Mouse (Mus musculus): Measurements from ENCODE around the gene Etv6. TPM values are rescaled to one million over a fixed set of nuclear protein-coding genes. Genes with fewer than 3 reads are reported as not detected.
A peak's percentile ranks its signal among the peaks of the same experiment; 100 is the strongest.

Etv6 gene
- polyA plus RNA-seq, 1 experiment from 2014 or later, result 14.7 TPM

DNA sequence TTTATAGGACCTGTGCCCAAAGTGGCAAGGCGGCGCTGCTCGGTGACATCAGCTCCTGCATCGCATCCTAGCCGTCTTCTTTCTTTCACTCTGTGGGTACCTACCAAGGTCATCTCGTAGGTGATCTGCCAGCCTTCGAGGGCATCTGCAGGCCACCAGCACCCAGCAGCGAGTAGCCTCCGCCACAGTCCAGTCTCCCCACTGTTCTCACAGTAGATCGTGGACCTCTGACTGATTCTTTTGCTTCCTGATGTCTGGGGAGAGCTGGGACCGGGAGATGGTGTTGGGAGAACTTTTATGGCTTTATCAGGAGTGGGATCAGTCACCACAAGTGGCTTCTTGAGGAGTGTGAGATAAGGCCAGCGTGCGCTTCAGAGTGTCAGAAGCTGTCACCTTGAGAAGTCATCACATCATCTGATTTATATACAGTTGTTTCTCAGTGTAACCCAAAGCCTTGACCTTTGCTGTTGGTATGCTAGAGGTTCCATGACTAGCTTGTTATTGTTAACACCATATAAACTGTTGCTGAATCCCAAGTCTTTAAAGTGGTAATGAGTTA is 82.0 kb downstream of the Etv6 start:
- 66% methylated on average over 13 of the region's 13 CpGs for WGBS
- Histone ChIP-seq H3K9ac (no peak overlapping the region), H3K4me3 (no peak overlapping the region), H3K9me3 (no peaks in the 10 kb centered on the region), H3K36me3 (no peaks in the 10 kb centered on the region), H3K4me2 (no peak overlapping the region), H3K4me1 (peaks cover 23% of the 10 kb centered on the region), H3K27me3 (no peaks in the 10 kb centered on the region), H3K27ac (no peak overlapping the region)
- ATAC-seq (ENCODE audit: borderline replicate concordance, extremely low read depth, low FRiP score, low TSS enrichment), result no peak

DNA sequence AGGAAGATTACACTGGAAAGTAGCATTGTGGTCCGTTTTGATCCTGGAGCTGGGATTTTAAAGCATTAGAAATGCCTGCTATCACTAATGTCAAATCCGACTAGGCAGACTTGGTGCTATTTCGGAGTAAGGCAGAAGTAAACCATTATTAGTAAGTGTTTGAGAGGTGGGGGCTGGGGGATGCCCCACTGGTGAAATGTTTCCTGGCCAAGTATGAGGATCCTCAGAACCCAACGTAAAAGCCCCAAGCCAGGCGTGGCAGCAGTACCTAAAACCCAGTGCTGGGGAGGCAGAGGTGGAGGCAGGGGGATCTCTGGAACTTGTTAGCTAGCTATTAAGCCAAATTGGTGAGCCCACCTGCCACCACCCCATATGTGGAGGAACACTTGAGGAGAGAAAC is 83.0 kb downstream of the Etv6 start:
- Histone ChIP-seq H3K27me3 (no peaks in the 10 kb centered on the region), H3K4me1 (peaks cover 26% of the 10 kb centered on the region), H3K4me3 (no peak overlapping the region), H3K36me3 (no peaks in the 10 kb centered on the region), H3K27ac (no peak overlapping the region), H3K9ac (no peak overlapping the region), H3K4me2 (no peak overlapping the region), H3K9me3 (no peaks in the 10 kb centered on the region)
- no peak for ATAC-seq (ENCODE audit: borderline replicate concordance, extremely low read depth, low FRiP score, low TSS enrichment)
- WGBS, result 74% methylated on average over 5 of the region's 5 CpGs

DNA sequence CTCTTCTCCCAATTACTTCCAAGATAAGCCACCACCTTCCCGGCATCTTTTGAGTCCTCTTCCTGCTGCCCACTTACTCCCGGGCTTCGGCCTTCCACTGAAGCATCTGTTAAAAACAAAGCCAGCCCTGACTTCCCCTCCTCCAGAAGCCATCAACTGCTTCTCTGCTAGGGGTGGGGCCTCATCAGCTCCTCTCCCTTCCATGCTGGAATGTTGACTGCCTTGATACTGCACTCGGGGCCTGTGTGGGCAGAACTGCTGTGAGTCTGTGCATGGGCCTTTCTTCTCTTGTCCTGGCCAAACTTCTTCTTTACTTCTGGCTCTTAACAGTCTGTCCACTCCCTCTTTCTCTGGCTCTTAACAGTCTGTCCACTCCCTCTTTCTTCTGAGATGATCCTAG is 83.6 kb downstream of the Etv6 start:
- Histone ChIP-seq H3K4me2 (no peak overlapping the region), H3K4me3 (no peak overlapping the region), H3K36me3 (no peaks in the 10 kb centered on the region), H3K27me3 (no peaks in the 10 kb centered on the region), H3K4me1 (peaks cover 25% of the 10 kb centered on the region), H3K27ac (no peak overlapping the region), H3K9me3 (no peaks in the 10 kb centered on the region), H3K9ac (no peak overlapping the region)
- peak; percentile 68; the same call in 1 of the 2 replicates for ATAC-seq (ENCODE audit: borderline replicate concordance, extremely low read depth, low FRiP score, low TSS enrichment)
- WGBS, result 11% methylated on average over 4 of the region's 4 CpGs

DNA sequence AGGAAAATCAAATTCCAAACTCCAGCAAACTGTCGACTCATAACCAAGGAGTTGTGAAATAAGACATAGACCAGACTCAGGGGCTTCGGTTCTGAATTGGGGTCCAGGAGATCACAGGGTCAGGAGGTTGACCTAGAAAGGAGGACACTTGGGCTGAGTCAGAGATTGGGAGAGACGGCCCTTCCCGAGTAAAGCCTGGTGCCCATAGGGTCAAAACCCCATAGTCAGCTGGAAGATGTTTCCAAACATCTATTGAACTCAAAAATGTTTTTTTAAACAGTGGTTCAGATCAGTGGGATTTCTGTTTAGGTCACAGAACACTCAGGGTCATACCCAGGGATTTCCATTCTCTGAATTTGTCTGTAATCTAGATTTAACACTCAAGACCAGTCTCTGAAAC is 84.7 kb downstream of the Etv6 start:
- no peaks in the 10 kb centered on the region for H3K9me3 ChIP-seq
- no peaks in the 10 kb centered on the region for H3K36me3 ChIP-seq
- H3K4me2 ChIP-seq, result no peak overlapping the region
- no peak overlapping the region for H3K27ac ChIP-seq
- WGBS, result 56% methylated on average over 4 of the region's 4 CpGs
- no peak overlapping the region for H3K4me3 ChIP-seq
- H3K9ac ChIP-seq, result no peak overlapping the region
- H3K27me3 ChIP-seq, result no peaks in the 10 kb centered on the region
- H3K4me1 ChIP-seq, result peaks cover 23% of the 10 kb centered on the region
- no peak for ATAC-seq (ENCODE audit: borderline replicate concordance, extremely low read depth, low FRiP score, low TSS enrichment)

DNA sequence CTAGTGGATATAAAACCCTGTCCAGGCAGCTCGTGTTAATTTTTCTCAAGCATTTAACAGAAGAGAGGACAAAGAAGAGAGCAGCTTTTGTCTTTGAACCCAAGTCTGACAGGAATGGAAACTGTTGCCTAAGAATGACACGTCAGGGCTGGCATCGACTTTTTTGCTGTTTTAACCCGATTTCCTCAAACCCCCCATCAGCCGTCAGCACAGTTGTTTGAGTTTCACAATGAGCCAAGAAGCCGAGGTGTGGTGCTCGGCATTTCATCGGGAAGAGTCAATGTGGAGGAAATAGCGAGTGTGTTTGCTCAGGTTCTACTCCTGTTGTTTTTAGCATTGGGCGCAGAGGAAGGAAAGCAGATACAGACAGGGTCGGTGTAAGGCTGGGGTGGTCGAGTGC is 85.2 kb downstream of the Etv6 start:
- 41% methylated on average over 12 of the region's 12 CpGs for WGBS
- Histone ChIP-seq H3K4me3 (no peak overlapping the region), H3K27ac (no peak overlapping the region), H3K4me1 (peaks cover 25% of the 10 kb centered on the region), H3K9ac (no peak overlapping the region), H3K4me2 (no peak overlapping the region), H3K9me3 (no peaks in the 10 kb centered on the region), H3K36me3 (no peaks in the 10 kb centered on the region), H3K27me3 (no peaks in the 10 kb centered on the region)
- no peak for ATAC-seq (ENCODE audit: borderline replicate concordance, extremely low read depth, low FRiP score, low TSS enrichment)

- no peaks in the 10 kb centered on the region for H3K9me3 ChIP-seq
- 73% methylated on average over 5 of the region's 5 CpGs for WGBS
- peaks cover 25% of the 10 kb centered on the region for H3K4me1 ChIP-seq
Observed at GRCm38 (mm10) chr6:134122945-134123344, 87.4 kb downstream of the Etv6 start.

GRCm38 (mm10) chr6:134123474-134123873 is 88.0 kb downstream of the Etv6 start:
- Histone ChIP-seq H3K9ac (no peak overlapping the region), H3K4me1 (peaks cover 24% of the 10 kb centered on the region), H3K27ac (no peak overlapping the region), H3K27me3 (no peaks in the 10 kb centered on the region), H3K4me3 (no peak overlapping the region), H3K36me3 (no peaks in the 10 kb centered on the region), H3K4me2 (no peak overlapping the region), H3K9me3 (no peaks in the 10 kb centered on the region)
- WGBS, result 63% methylated on average over 7 of the region's 7 CpGs
- ATAC-seq (ENCODE audit: borderline replicate concordance, extremely low read depth, low FRiP score, low TSS enrichment), result no peak

More at GRCm38 (mm10) chr6:134122945-134123344, 87.4 kb downstream of the Etv6 start:
- no peaks in the 10 kb centered on the region for H3K36me3 ChIP-seq
- H3K27ac ChIP-seq, result no peak overlapping the region
- no peak overlapping the region for H3K4me2 ChIP-seq
- no peaks in the 10 kb centered on the region for H3K27me3 ChIP-seq
- ATAC-seq (ENCODE audit: borderline replicate concordance, extremely low read depth, low FRiP score, low TSS enrichment), result no peak
- no peak overlapping the region for H3K9ac ChIP-seq
- no peak overlapping the region for H3K4me3 ChIP-seq

DNA sequence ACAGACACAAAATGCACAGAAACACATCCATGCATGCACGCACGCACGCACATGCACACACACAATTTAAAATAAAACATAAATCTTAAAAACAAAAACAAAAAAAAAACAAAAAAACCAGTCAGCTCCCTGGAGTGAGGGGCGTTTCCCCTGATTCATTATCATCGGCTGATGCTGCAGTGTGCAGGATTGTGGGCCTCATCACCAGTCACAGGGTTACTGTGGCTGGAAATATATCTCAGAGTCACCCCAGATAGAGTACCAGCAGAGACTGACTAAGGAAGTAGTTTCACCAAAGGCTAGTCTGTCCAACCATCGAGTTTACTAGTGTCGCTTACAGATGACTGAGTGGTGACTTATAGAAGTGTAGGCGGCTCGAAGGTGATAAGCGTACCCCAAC is 88.8 kb downstream of the Etv6 start:
- no peaks in the 10 kb centered on the region for H3K36me3 ChIP-seq
- 93% methylated on average over 10 of the region's 10 CpGs for WGBS
- ATAC-seq (ENCODE audit: borderline replicate concordance, extremely low read depth, low FRiP score, low TSS enrichment), result no peak

DNA sequence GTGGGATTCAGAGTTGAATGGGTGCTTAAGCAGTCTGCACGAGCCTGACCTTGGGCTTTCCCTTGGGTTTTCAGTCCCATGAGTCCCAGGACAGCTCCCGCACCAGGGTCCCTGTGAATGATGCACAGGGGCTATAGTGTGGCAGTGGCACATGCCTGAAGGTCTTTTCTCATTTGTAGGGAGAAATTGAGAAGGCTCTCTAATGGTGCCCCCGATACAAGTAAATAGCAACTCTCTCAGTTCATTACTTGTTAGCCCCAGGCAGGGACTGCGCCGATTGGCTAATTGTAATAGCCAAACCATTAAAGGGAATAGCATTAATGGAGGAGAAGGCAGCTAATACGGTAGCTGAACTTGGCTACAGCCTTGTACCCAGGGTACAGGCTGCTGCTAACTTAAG is 92.5 kb downstream of the Etv6 start:
- no peak overlapping the region for H3K9ac ChIP-seq
- no peak overlapping the region for H3K4me2 ChIP-seq
- no peak overlapping the region for H3K27ac ChIP-seq
- no peaks in the 10 kb centered on the region for H3K36me3 ChIP-seq
- ATAC-seq (ENCODE audit: borderline replicate concordance, extremely low read depth, low FRiP score, low TSS enrichment), result no peak
- no peaks in the 10 kb centered on the region for H3K9me3 ChIP-seq
- H3K27me3 ChIP-seq, result no peaks in the 10 kb centered on the region
- 91% methylated on average over 6 of the region's 6 CpGs for WGBS
- H3K4me1 ChIP-seq, result peaks cover 11% of the 10 kb centered on the region
- no peak overlapping the region for H3K4me3 ChIP-seq

More for the DNA sequence above, 88.8 kb downstream of the Etv6 start:
- H3K4me2 ChIP-seq, result no peak overlapping the region
- H3K9me3 ChIP-seq, result no peaks in the 10 kb centered on the region
- H3K4me3 ChIP-seq, result no peak overlapping the region
- no peak overlapping the region for H3K9ac ChIP-seq
- no peaks in the 10 kb centered on the region for H3K27me3 ChIP-seq
- peaks cover 18% of the 10 kb centered on the region for H3K4me1 ChIP-seq
- H3K27ac ChIP-seq, result no peak overlapping the region

- H3K36me3 ChIP-seq, result no peaks in the 10 kb centered on the region
- H3K4me1 ChIP-seq, result peaks cover 7% of the 10 kb centered on the region
- no peak overlapping the region for H3K9ac ChIP-seq
- no peak overlapping the region for H3K4me3 ChIP-seq
- WGBS, result 93% methylated on average over 13 of the region's 13 CpGs
- H3K9me3 ChIP-seq, result no peaks in the 10 kb centered on the region
- H3K27ac ChIP-seq, result no peak overlapping the region
- no peak for ATAC-seq (ENCODE audit: borderline replicate concordance, extremely low read depth, low FRiP score, low TSS enrichment)
- H3K27me3 ChIP-seq, result no peaks in the 10 kb centered on the region
- no peak overlapping the region for H3K4me2 ChIP-seq
Observed at GRCm38 (mm10) chr6:134128594-134128993, 93.1 kb downstream of the Etv6 start.

DNA sequence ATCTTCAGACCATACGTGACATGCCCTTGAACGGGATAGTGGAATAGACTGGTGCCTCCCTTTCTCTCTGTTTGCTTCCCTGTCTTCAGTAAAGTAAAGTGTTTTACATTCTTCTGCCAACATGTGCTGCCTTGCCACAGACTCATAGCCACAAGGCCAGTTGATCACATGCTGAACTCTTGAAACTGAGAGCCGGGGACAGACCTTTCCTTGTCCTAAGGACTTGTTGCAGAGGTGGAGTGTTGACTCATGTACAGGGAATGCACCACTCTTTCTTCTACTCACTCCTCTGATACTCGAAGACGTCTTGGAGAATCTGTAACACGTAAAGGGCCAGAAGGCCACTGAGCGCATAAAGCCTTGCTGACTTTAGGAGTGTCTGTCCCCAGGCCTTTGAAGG is 94.3 kb downstream of the Etv6 start:
- WGBS, result 63% methylated on average over 7 of the region's 7 CpGs
- peak; percentile 72; the same call in 1 of the 2 replicates for ATAC-seq (ENCODE audit: borderline replicate concordance, extremely low read depth, low FRiP score, low TSS enrichment)
- Histone ChIP-seq H3K36me3 (no peaks in the 10 kb centered on the region), H3K4me3 (no peak overlapping the region), H3K9me3 (no peaks in the 10 kb centered on the region), H3K27ac (no peak overlapping the region), H3K9ac (no peak overlapping the region), H3K27me3 (no peaks in the 10 kb centered on the region), H3K4me1 (peaks cover 7% of the 10 kb centered on the region), H3K4me2 (no peak overlapping the region)

DNA sequence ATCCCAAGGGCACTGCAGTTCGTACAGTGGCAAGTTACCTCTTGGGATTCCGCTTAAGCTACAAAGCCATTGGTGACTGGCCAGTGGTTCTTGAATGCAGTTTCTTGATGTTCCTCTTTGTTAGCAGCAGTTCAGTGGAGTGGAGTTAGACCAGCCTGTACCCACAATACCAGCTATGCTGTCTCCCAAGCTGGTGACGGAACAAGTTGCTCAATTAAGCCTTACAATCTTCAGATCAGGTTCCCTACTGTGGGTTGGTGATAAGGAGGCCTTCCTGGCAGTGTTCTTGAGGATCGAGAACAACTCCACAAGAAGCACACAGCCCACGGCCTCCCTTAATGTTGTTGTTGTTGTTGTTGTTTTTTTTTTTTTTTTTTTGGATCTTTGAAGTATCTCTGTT is 95.3 kb downstream of the Etv6 start:
- Histone ChIP-seq H3K4me2 (no peak overlapping the region), H3K9me3 (no peaks in the 10 kb centered on the region), H3K36me3 (no peaks in the 10 kb centered on the region), H3K27me3 (no peaks in the 10 kb centered on the region), H3K4me1 (peaks cover 3% of the 10 kb centered on the region; the same call in 1 of the 2 replicates), H3K9ac (no peak overlapping the region), H3K4me3 (no peak overlapping the region), H3K27ac (no peak overlapping the region; the same call in 1 of the 2 replicates)
- 88% methylated on average over 5 of the region's 5 CpGs for WGBS
- no peak for ATAC-seq (ENCODE audit: borderline replicate concordance, extremely low read depth, low FRiP score, low TSS enrichment)

- WGBS, result 90% methylated on average over 2 of the region's 2 CpGs
- no peaks in the 10 kb centered on the region for H3K9me3 ChIP-seq
Observed at GRCm38 (mm10) chr6:134131601-134132000, 96.1 kb downstream of the Etv6 start.

More at GRCm38 (mm10) chr6:134131601-134132000, 96.1 kb downstream of the Etv6 start:
- Histone ChIP-seq H3K9ac (no peak overlapping the region), H3K27me3 (no peaks in the 10 kb centered on the region), H3K27ac (no peak overlapping the region), H3K36me3 (no peaks in the 10 kb centered on the region), H3K4me2 (no peak overlapping the region), H3K4me3 (no peak overlapping the region), H3K4me1 (peaks cover 3% of the 10 kb centered on the region; the same call in 1 of the 2 replicates)
- ATAC-seq (ENCODE audit: borderline replicate concordance, extremely low read depth, low FRiP score, low TSS enrichment), result no peak

Measured in lung, embryonic 15.5 days (tissue).